Comparison of ENCODE assay signal across 9 mouse cellular contexts in genomic region chr13:12386286-12386685, GRCm38 (mm10). TPM values are rescaled to one million over a fixed set of nuclear protein-coding genes. Genes with fewer than 3 reads are reported as not detected.
DNase-seq lines count a peak whose midpoint lies in the region; ATAC-seq and TF ChIP-seq lines count a peak whose summit lies in the region.
"Had no signal": no experiment of that assay in that cellular context is flagged by ENCODE, and none has a peak within 500 bp of the region (broad histone marks: within the 10 kb centered on the region; RNA-seq: fewer than 3 reads in every experiment).

No protein-coding gene starts in this region.

- ATAC-seq in forebrain, embryonic 13.5 days = peak; percentile 59; the same call in 1 of the 2 replicates
- no peak for ATAC-seq in forebrain, embryonic 15.5 days (replicated peaks)
- no peak for ATAC-seq in limb, embryonic 14.5 days (ENCODE audit: low FRiP score, low read depth)
- ATAC-seq in G1E (ENCODE audit: extremely low read depth, insufficient number of reproducible peaks, low FRiP score, poor library complexity, severe bottlenecking) = no peak

- no peak overlapping the region for H3K9ac ChIP-seq in forebrain, embryonic 13.5 days
- no peak overlapping the region for H3K9ac ChIP-seq in forebrain, embryonic 15.5 days (replicated peaks)
- no peak overlapping the region for H3K9ac ChIP-seq in limb, embryonic 14.5 days (ENCODE audit: low read depth, low read length, severe bottlenecking)
- H3K9ac ChIP-seq: neural tube, embryonic 13.5 days had no signal

- H3K4me1 ChIP-seq in forebrain, embryonic 13.5 days = no peaks in the 10 kb centered on the region
- H3K4me1 ChIP-seq in forebrain, embryonic 15.5 days = no peaks in the 10 kb centered on the region
- no peaks in the 10 kb centered on the region for H3K4me1 ChIP-seq in limb, embryonic 14.5 days (ENCODE audit: control insufficient read depth, insufficient read depth, low read length)
- no peaks in the 10 kb centered on the region for H3K4me1 ChIP-seq in limb, embryonic 10.5 days
- no peaks in the 10 kb centered on the region for H3K4me1 ChIP-seq in G1E (ENCODE audit: insufficient read depth, low read depth, low read length)
- H3K4me1 ChIP-seq: neural tube, embryonic 13.5 days had no signal

- H3K27ac ChIP-seq in forebrain, embryonic 13.5 days = no peak overlapping the region
- no peak overlapping the region for H3K27ac ChIP-seq in forebrain, embryonic 15.5 days (replicated peaks)
- H3K27ac ChIP-seq in limb, embryonic 14.5 days (replicated peaks; ENCODE audit: low read depth, low read length) = no peak overlapping the region
- H3K27ac ChIP-seq in limb, embryonic 10.5 days = no peak overlapping the region
- H3K27ac ChIP-seq: neural tube, embryonic 13.5 days had no signal

- H3K9me3 ChIP-seq in forebrain, embryonic 13.5 days (replicated peaks) = no peaks in the 10 kb centered on the region
- H3K9me3 ChIP-seq in forebrain, embryonic 15.5 days = no peaks in the 10 kb centered on the region
- H3K9me3 ChIP-seq in limb, embryonic 14.5 days (ENCODE audit: control insufficient read depth, low read length) = no peaks in the 10 kb centered on the region
- no peaks in the 10 kb centered on the region for H3K9me3 ChIP-seq in limb, embryonic 10.5 days (replicated peaks)
- H3K9me3 ChIP-seq in G1E (replicated peaks) = no peaks in the 10 kb centered on the region
- H3K9me3 ChIP-seq: neural tube, embryonic 13.5 days had no signal

- H3K36me3 ChIP-seq in forebrain, embryonic 13.5 days (ENCODE audit: poor library complexity, severe bottlenecking) = no peaks in the 10 kb centered on the region
- H3K36me3 ChIP-seq in forebrain, embryonic 15.5 days = no peaks in the 10 kb centered on the region
- no peaks in the 10 kb centered on the region for H3K36me3 ChIP-seq in limb, embryonic 14.5 days (ENCODE audit: control insufficient read depth, insufficient read depth, low read length)
- H3K36me3 ChIP-seq in limb, embryonic 10.5 days = no peaks in the 10 kb centered on the region
- H3K36me3 ChIP-seq in G1E (replicated peaks) = no peaks in the 10 kb centered on the region
- H3K36me3 ChIP-seq: neural tube, embryonic 13.5 days had no signal

- H3K27me3 ChIP-seq in forebrain, embryonic 13.5 days = no peaks in the 10 kb centered on the region
- H3K27me3 ChIP-seq in forebrain, embryonic 15.5 days = no peaks in the 10 kb centered on the region
- H3K27me3 ChIP-seq in limb, embryonic 14.5 days (ENCODE audit: control insufficient read depth, insufficient read depth, low read length) = no peaks in the 10 kb centered on the region
- no peaks in the 10 kb centered on the region for H3K27me3 ChIP-seq in limb, embryonic 10.5 days (ENCODE audit: low read depth, poor library complexity, severe bottlenecking)
- no peaks in the 10 kb centered on the region; the same call in 1 of the 2 replicates for H3K27me3 ChIP-seq in G1E (ENCODE audit: insufficient read depth, low read length)
- H3K27me3 ChIP-seq: neural tube, embryonic 13.5 days had no signal

- DNase-seq in limb, embryonic 14.5 days (ENCODE audit: low spot score) = peak; percentile 79
- DNase-seq in limb, embryonic 10.5 days (ENCODE audit: low spot score) = no peak
- peak; percentile 13 for DNase-seq in G1E (ENCODE audit: low spot score)
- peak; percentile 25 for DNase-seq in heart, postnatal 4 days
- no peak for DNase-seq in gastrocnemius, adult 8-10 months (ENCODE audit: low spot score in 2 of 2)
- DNase-seq in adrenal gland, postnatal 25 days = no peak

- no peak overlapping the region for H3K4me3 ChIP-seq in forebrain, embryonic 13.5 days
- no peak overlapping the region for H3K4me3 ChIP-seq in forebrain, embryonic 15.5 days
- H3K4me3 ChIP-seq in limb, embryonic 14.5 days (replicated peaks; ENCODE audit: low read length) = no peak overlapping the region
- H3K4me3 ChIP-seq in limb, embryonic 10.5 days = no peak overlapping the region
- no peak overlapping the region for H3K4me3 ChIP-seq in G1E (ENCODE audit: low read depth, low read length)
- H3K4me3 ChIP-seq: neural tube, embryonic 13.5 days had no signal

- H3K4me2 ChIP-seq in forebrain, embryonic 13.5 days = no peak overlapping the region
- no peak overlapping the region for H3K4me2 ChIP-seq in forebrain, embryonic 15.5 days (replicated peaks)
- H3K4me2 ChIP-seq in limb, embryonic 14.5 days (replicated peaks; ENCODE audit: low read depth, low read length, severe bottlenecking) = no peak overlapping the region
- H3K4me2 ChIP-seq: neural tube, embryonic 13.5 days had no signal

- TF ChIP-seq CTCF in G1E (IDR thresholded peaks at IDR 0.05; ENCODE audit: low read depth, low read length) = 0 out of 2 replicates have a peak, but pooled peaks have one; percentile 31

- TF ChIP-seq POLR2A in limb, embryonic 14.5 days (IDR thresholded peaks at IDR 0.05; ENCODE audit: borderline replicate concordance, extremely low read depth, insufficient read depth, insufficient read length) = no peak

RNA-seq across cellular contexts. Expression of gene Heatr1, which starts 8.5 kb away (rescaled TPM):
- 18.3 and 20.9 TPM in 2 replicates for polyA plus RNA-seq in forebrain, embryonic 13.5 days (2015; fragmentation: Nextera tagmentation; extraction: Ambion mirVana)
- 13.7 and 15.6 TPM in 2 replicates for polyA plus RNA-seq in forebrain, embryonic 15.5 days (2015; fragmentation: Nextera tagmentation; extraction: Ambion mirVana)
- 26.1 and 29.9 TPM in 2 replicates for polyA plus RNA-seq in limb, embryonic 14.5 days (2012; rRNA removed)
- polyA plus RNA-seq in limb, embryonic 14.5 days (2014; fragmentation: Nextera tagmentation; extraction: Ambion mirVana) = 21.3 and 25.0 TPM in 2 replicates
- 39.1 and 39.8 TPM in 2 replicates for polyA plus RNA-seq in limb, embryonic 10.5 days (2016; fragmentation: Nextera tagmentation; extraction: Ambion mirVana)
- 143 and 164 TPM in 2 replicates for total RNA-seq in G1E (2014; fragmentation: Nextera tagmentation)
- 262 and 271 TPM in 2 replicates for total RNA-seq in G1E (2017)
- polyA plus RNA-seq in G1E (2012) = 30.1 and 128 TPM in 2 replicates
- total RNA-seq in heart, postnatal 4 days (2021) = 10 to 100 TPM; 19.8 to 20.4 TPM
- total RNA-seq in gastrocnemius, adult 8-10 months (2022) = 10 to 100 TPM in 3 of 4 experiments, 1 to 10 TPM in 1; 9.7 to 16.3 (median 13.4) TPM
- total RNA-seq in adrenal gland, postnatal 25 days (2021) = 30.5 and 40.0 TPM in 2 replicates

RNA-seq across cellular contexts. Expression of gene Actn2, which starts 45.7 kb away (rescaled TPM):
- polyA plus RNA-seq in forebrain, embryonic 13.5 days (2015; fragmentation: Nextera tagmentation; extraction: Ambion mirVana) = 1.3 and 1.9 TPM in 2 replicates
- polyA plus RNA-seq in forebrain, embryonic 15.5 days (2015; fragmentation: Nextera tagmentation; extraction: Ambion mirVana) = 2.4 and 2.6 TPM in 2 replicates
- polyA plus RNA-seq in limb, embryonic 14.5 days (2012; rRNA removed) = 132 and 141 TPM in 2 replicates
- 153 and 219 TPM in 2 replicates for polyA plus RNA-seq in limb, embryonic 14.5 days (2014; fragmentation: Nextera tagmentation; extraction: Ambion mirVana)
- polyA plus RNA-seq in limb, embryonic 10.5 days (2016; fragmentation: Nextera tagmentation; extraction: Ambion mirVana) = 1.3 and 2.6 TPM in 2 replicates
- total RNA-seq in G1E (2014; fragmentation: Nextera tagmentation) (0.30 TPM in 1 of 2 replicates, not detected in the other), G1E (2017) (0.55 and 0.76 TPM in 2 replicates)
- polyA plus RNA-seq in G1E (2012) = not detected in 2 replicates
- 1,000 to 10,000 TPM; 2,111 to 2,171 TPM for total RNA-seq in heart, postnatal 4 days (2021)
- total RNA-seq in gastrocnemius, adult 8-10 months (2022) = 100 to 1,000 TPM; 853 to 990 (median 915) TPM
- 0.24 TPM in 1 of 2 replicates, not detected in the other for total RNA-seq in adrenal gland, postnatal 25 days (2021)

Comparison
In these comparisons a context has a peak if more than half of its experiments do, and no peak if none do; other contexts are left out.
1. DNase-seq: peak in limb, embryonic 14.5 days (single experiment), G1E (single experiment) and heart, postnatal 4 days (single experiment); none in limb, embryonic 10.5 days (single experiment), gastrocnemius, adult 8-10 months (0 of 2) and adrenal gland, postnatal 25 days (single experiment).
2. RNA of gene Actn2, which starts 45.7 kb away (polyA plus RNA-seq): 132 to 219 TPM in limb, embryonic 14.5 days; 2.4 to 2.6 TPM in forebrain, embryonic 15.5 days, 1.3 to 2.6 TPM in limb, embryonic 10.5 days, 1.3 to 1.9 TPM in forebrain, embryonic 13.5 days and not detected in G1E; every median in the first group is over 10 times any median in the second.